Mouse (Mus musculus) adrenal gland, postnatal 36 days (tissue): Measurements from ENCODE around the gene Zdhhc6. TPM values are rescaled to one million over a fixed set of nuclear protein-coding genes. Genes with fewer than 3 reads are reported as not detected.

Experiments
- DNase-seq, 2 experiments: peaks; one replicate each; pipeline ENCODE4 v3.0.0; 2021; ENCODE audit warnings: mixed read lengths in 1 of 2
- total RNA-seq, 2 experiments: library from RNA; stranded (reverse); gene quantifications; 2 replicates each; pipeline ENCODE4 v1.2.3; 2021

Gene Zdhhc6
- total RNA-seq, 2 experiments from 2014 or later: 40.1 to 43.1 TPM

- DNase-seq: no peak
Measured at GRCm38 (mm10) chr19:55258514-55258913, 57.3 kb downstream of the Zdhhc6 start.

- DNase-seq: peak; percentile 12 to 43
Measured at GRCm38 (mm10) chr19:55257656-55258375, 58.0 kb downstream of the Zdhhc6 start.

- DNase-seq: no peak
Measured at GRCm38 (mm10) chr19:55256156-55256555, 59.7 kb downstream of the Zdhhc6 start.

- peak in 1 of 2 experiments; percentile 41 for DNase-seq
Measured at GRCm38 (mm10) chr19:55254513-55255016, 61.3 kb downstream of the Zdhhc6 start.

GRCm38 (mm10) chr19:55253570-55254441 lies 62.0 kb downstream of the Zdhhc6 start:
- DNase-seq: peak; percentile 79 to 82

- DNase-seq: no peak
Measured at GRCm38 (mm10) chr19:55253239-55253569, 62.6 kb downstream of the Zdhhc6 start.

- DNase-seq: no peak
Measured at GRCm38 (mm10) chr19:55251383-55252124, 64.3 kb downstream of the Zdhhc6 start, which contains the start of gene Acsl5. Gene Acsl5 (plus strand): TSS chr19:55251938.

- peak in 1 of 2 experiments; percentile 24 for DNase-seq
Measured at GRCm38 (mm10) chr19:55250451-55250850, 65.4 kb downstream of the Zdhhc6 start.

- DNase-seq: no peak
Measured at GRCm38 (mm10) chr19:55247991-55248520, 67.8 kb downstream of the Zdhhc6 start.

- no peak for DNase-seq
Measured at GRCm38 (mm10) chr19:55247563-55247962, 68.3 kb downstream of the Zdhhc6 start.

GRCm38 (mm10) chr19:55244791-55245231 lies 71.0 kb downstream of the Zdhhc6 start:
- peak; percentile 76 to 82 for DNase-seq

- DNase-seq: no peak
Measured at GRCm38 (mm10) chr19:55241186-55241645, 74.6 kb downstream of the Zdhhc6 start, which contains the start of gene Gucy2g. Gene Gucy2g (minus strand): TSS chr19:55241236.

GRCm38 (mm10) chr19:55239766-55240426 lies 75.9 kb downstream of the Zdhhc6 start:
- no peak for DNase-seq

GRCm38 (mm10) chr19:55236564-55236963 lies 79.3 kb downstream of the Zdhhc6 start:
- DNase-seq: no peak

GRCm38 (mm10) chr19:55236026-55236425 lies 79.8 kb downstream of the Zdhhc6 start:
- no peak for DNase-seq

GRCm38 (mm10) chr19:55232136-55232535 lies 83.7 kb downstream of the Zdhhc6 start:
- DNase-seq: peak; percentile 79 to 86

- DNase-seq: no peak
Measured at GRCm38 (mm10) chr19:55231081-55231480, 84.8 kb downstream of the Zdhhc6 start.

GRCm38 (mm10) chr19:55227135-55227534 lies 88.7 kb downstream of the Zdhhc6 start:
- DNase-seq: no peak

- no peak for DNase-seq
Measured at GRCm38 (mm10) chr19:55226621-55227020, 89.2 kb downstream of the Zdhhc6 start.

- no peak for DNase-seq
Measured at GRCm38 (mm10) chr19:55222268-55222667, 93.6 kb downstream of the Zdhhc6 start.
